19 mouse cellular contexts compared by ENCODE assay signal in genomic region chr3:69535486-69535885, GRCm38 (mm10).
DNase-seq lines count a peak whose midpoint lies in the region; ATAC-seq and TF ChIP-seq lines count a peak whose summit lies in the region.
"Had no signal": no experiment of that assay in that cellular context is flagged by ENCODE, and none has a peak within 500 bp of the region (broad histone marks: within the 10 kb centered on the region; RNA-seq: fewer than 3 reads in every experiment).

No protein-coding gene starts in this region.

- no peak overlapping the region for H3K4me3 ChIP-seq in embryonic fibroblast, embryonic 13.5 days (ENCODE audit: insufficient read depth, low read length)
- no peak overlapping the region for H3K4me3 ChIP-seq in forebrain, embryonic 14.5 days (ENCODE audit: low read depth, low read length)
- H3K4me3 ChIP-seq in hindbrain, embryonic 15.5 days: no peak overlapping the region
- H3K4me3 ChIP-seq in neural tube, embryonic 12.5 days: no peak overlapping the region
- no peak overlapping the region for H3K4me3 ChIP-seq in embryonic facial prominence, embryonic 10.5 days
- H3K4me3 ChIP-seq: heart, embryonic 13.5 days; limb, embryonic 12.5 days; liver, embryonic 15.5 days had no signal

- no peaks in the 10 kb centered on the region for H3K27me3 ChIP-seq in forebrain, embryonic 14.5 days (replicated peaks; ENCODE audit: control insufficient read depth, insufficient read depth, low read length)
- H3K27me3 ChIP-seq in hindbrain, embryonic 15.5 days: no peaks in the 10 kb centered on the region
- peaks cover 5% of the 10 kb centered on the region for H3K27me3 ChIP-seq in neural tube, embryonic 12.5 days (replicated peaks)
- H3K27me3 ChIP-seq in embryonic facial prominence, embryonic 10.5 days (replicated peaks; ENCODE audit: low read depth, poor library complexity, severe bottlenecking): no peaks in the 10 kb centered on the region
- H3K27me3 ChIP-seq: heart, embryonic 13.5 days; limb, embryonic 12.5 days; liver, embryonic 15.5 days had no signal

- ATAC-seq in forebrain, embryonic 14.5 days: peak; percentile 40; the same call in 1 of the 2 replicates
- peak; percentile 49 for ATAC-seq in hindbrain, embryonic 15.5 days (ENCODE audit: low FRiP score, low read depth)
- ATAC-seq in neural tube, embryonic 12.5 days (ENCODE audit: low FRiP score, low read depth): peak; percentile 61
- ATAC-seq: CD4-positive, CD25-positive, alpha-beta regulatory T cell, adult 4 months had no signal

- peaks cover 8% of the 10 kb centered on the region for H3K4me1 ChIP-seq in embryonic fibroblast, embryonic 13.5 days (ENCODE audit: control insufficient read depth, insufficient read depth, low read length)
- H3K4me1 ChIP-seq in forebrain, embryonic 14.5 days (ENCODE audit: control insufficient read depth, insufficient read depth, low read length): peaks cover 36% of the 10 kb centered on the region
- H3K4me1 ChIP-seq in hindbrain, embryonic 15.5 days (replicated peaks): peaks cover 33% of the 10 kb centered on the region
- H3K4me1 ChIP-seq in neural tube, embryonic 12.5 days: peaks cover 27% of the 10 kb centered on the region
- H3K4me1 ChIP-seq in embryonic facial prominence, embryonic 10.5 days: peaks cover 26% of the 10 kb centered on the region
- H3K4me1 ChIP-seq: liver, embryonic 15.5 days had no signal

- H3K9me3 ChIP-seq in forebrain, embryonic 14.5 days (replicated peaks; ENCODE audit: control insufficient read depth, low read length): no peaks in the 10 kb centered on the region
- no peaks in the 10 kb centered on the region for H3K9me3 ChIP-seq in hindbrain, embryonic 15.5 days
- H3K9me3 ChIP-seq in neural tube, embryonic 12.5 days: no peaks in the 10 kb centered on the region
- no peaks in the 10 kb centered on the region for H3K9me3 ChIP-seq in embryonic facial prominence, embryonic 10.5 days
- H3K9me3 ChIP-seq: heart, embryonic 13.5 days; limb, embryonic 12.5 days; liver, embryonic 15.5 days had no signal

- no peak overlapping the region for H3K9ac ChIP-seq in forebrain, embryonic 14.5 days (ENCODE audit: low read length)
- no peak overlapping the region for H3K9ac ChIP-seq in hindbrain, embryonic 15.5 days
- no peak overlapping the region for H3K9ac ChIP-seq in neural tube, embryonic 12.5 days
- H3K9ac ChIP-seq: heart, embryonic 13.5 days; limb, embryonic 12.5 days; liver, embryonic 15.5 days had no signal

- no peak for TF ChIP-seq CTCF in embryonic fibroblast, embryonic 13.5 days (IDR thresholded peaks at IDR 0.05; ENCODE audit: borderline replicate concordance, insufficient read depth, low read length)

- DNase-seq in forebrain, embryonic 14.5 days (ENCODE audit: low spot score): peak; percentile 52
- DNase-seq in spleen, postnatal 14 days (ENCODE audit: low spot score in 2 of 2): no peak
- no peak for DNase-seq in embryonic facial prominence, embryonic 10.5 days (ENCODE audit: low spot score)
- no peak for DNase-seq in embryo, embryonic 11 days
- DNase-seq: adrenal gland, adult 2 months; cerebellum, adult 8-10 months; gastrocnemius, postnatal 36 days; heart, postnatal 4 days; kidney, adult 11 months; kidney, postnatal 25 days; layer of hippocampus, postnatal 36 days; lung, postnatal 14 days had no signal

- H3K27ac ChIP-seq in embryonic fibroblast, embryonic 13.5 days (ENCODE audit: insufficient read depth, low read length): peak overlapping the region; percentile 24; the same call in 1 of the 2 replicates
- peak overlapping the region; percentile 54; the same call in 1 of the 2 replicates for H3K27ac ChIP-seq in forebrain, embryonic 14.5 days (ENCODE audit: low read depth, low read length)
- H3K27ac ChIP-seq in hindbrain, embryonic 15.5 days (replicated peaks): peak overlapping the region; percentile 35; the same call in 1 of the 2 replicates
- H3K27ac ChIP-seq in neural tube, embryonic 12.5 days: no peak overlapping the region
- no peak overlapping the region for H3K27ac ChIP-seq in embryonic facial prominence, embryonic 10.5 days (replicated peaks)
- H3K27ac ChIP-seq: heart, embryonic 13.5 days; liver, embryonic 15.5 days had no signal

- H3K36me3 ChIP-seq in forebrain, embryonic 14.5 days (ENCODE audit: control insufficient read depth, insufficient read depth, low read length): no peaks in the 10 kb centered on the region
- no peaks in the 10 kb centered on the region for H3K36me3 ChIP-seq in hindbrain, embryonic 15.5 days
- H3K36me3 ChIP-seq in neural tube, embryonic 12.5 days: no peaks in the 10 kb centered on the region
- H3K36me3 ChIP-seq in embryonic facial prominence, embryonic 10.5 days (replicated peaks): no peaks in the 10 kb centered on the region
- H3K36me3 ChIP-seq: heart, embryonic 13.5 days; limb, embryonic 12.5 days; liver, embryonic 15.5 days had no signal

- WGBS in forebrain, embryonic 14.5 days: 50% methylated on average over 10 of the region's 10 CpGs
- 25% methylated on average over 10 of the region's 10 CpGs for WGBS in hindbrain, embryonic 15.5 days
- whole genome bisulfite sequencing in neural tube, embryonic 12.5 days: 34% methylated on average over 10 of the region's 10 CpGs
- WGBS in embryonic facial prominence, embryonic 10.5 days: 90% methylated on average over 10 of the region's 10 CpGs

- no peak overlapping the region for H3K4me2 ChIP-seq in forebrain, embryonic 14.5 days (ENCODE audit: low read length)
- H3K4me2 ChIP-seq in hindbrain, embryonic 15.5 days: 0 out of 2 replicates have a peak overlapping the region, but pooled peaks have one; percentile 34
- H3K4me2 ChIP-seq in neural tube, embryonic 12.5 days (replicated peaks): peak overlapping the region; percentile 41; the same call in 1 of the 2 replicates
- H3K4me2 ChIP-seq: heart, embryonic 13.5 days; limb, embryonic 12.5 days; liver, embryonic 15.5 days had no signal

- TF ChIP-seq POLR2A in embryonic fibroblast, embryonic 13.5 days (IDR thresholded peaks at IDR 0.05; ENCODE audit: low read depth, low read length): no peak

Comparison
In these comparisons a context has a peak if more than half of its experiments do, and no peak if none do; other contexts are left out.
1. H3K27ac ChIP-seq: peak in embryonic fibroblast, embryonic 13.5 days (single experiment), forebrain, embryonic 14.5 days (single experiment) and hindbrain, embryonic 15.5 days (single experiment); none in neural tube, embryonic 12.5 days (single experiment) and embryonic facial prominence, embryonic 10.5 days (single experiment).
2. Peak in every context shown above with its lines, with median percentiles within 50 percentile points of each other: ATAC-seq.